Mouse (Mus musculus): Measurements from ENCODE around the gene Lyl1.

DNA sequence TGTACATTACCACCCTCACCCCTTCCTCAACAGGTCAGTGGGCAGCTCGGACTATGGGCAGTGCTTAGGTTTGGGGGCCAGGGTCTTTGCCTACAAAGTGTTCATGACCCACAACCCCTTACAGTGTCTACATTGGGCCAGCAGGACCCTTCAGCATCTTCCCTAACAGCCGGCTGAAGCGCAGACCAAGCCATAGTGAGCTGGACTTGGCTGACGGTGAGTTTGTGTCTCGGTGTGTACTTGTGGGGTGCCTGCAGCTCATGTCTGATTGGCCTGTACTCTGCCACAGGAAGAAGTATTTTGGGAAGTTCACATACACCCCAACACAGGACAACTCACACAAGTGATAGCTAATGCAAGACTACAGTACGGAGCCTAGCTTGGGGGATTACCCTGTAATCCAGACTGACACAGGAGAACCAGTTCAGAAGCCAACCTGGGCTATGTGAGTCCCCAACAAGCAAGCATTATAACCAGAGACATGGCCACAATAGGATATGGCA lies 1.8 kb downstream of the Lyl1 start:
- TF ChIP-seq CTCF (IDR thresholded peaks at IDR 0.05; ENCODE audit: control insufficient read depth, insufficient read depth, low read length), result no peak
- TF ChIP-seq POLR2A (IDR thresholded peaks at IDR 0.05; ENCODE audit: borderline replicate concordance, control insufficient read depth, low read depth, low read length), result no peak
